Mouse (Mus musculus) lung, embryonic 16.5 days (tissue): ENCODE results near the gene Fscn1. TPM values are rescaled to one million over a fixed set of nuclear protein-coding genes. Genes with fewer than 3 reads are reported as not detected.

ENCODE experiments used
- ATAC-seq: fragments of 200-750 bp; cut with Nextera tagmentation; 2 replicates; pipeline ENCODE4 v1.8.0; 2017; ENCODE audit warnings: low read depth, mild to moderate bottlenecking, moderate library complexity
- H3K27ac ChIP-seq: fragments of 300-500 bp; sonication (generic); 2 replicates; pipeline ENCODE4 v1.5.1; 2014; ENCODE audit warnings: mild to moderate bottlenecking, control low read depth, low read length
- H3K27me3 ChIP-seq: fragments of 300-500 bp; sonication (generic); 2 replicates; pipeline ENCODE4 v1.6.1; 2014; ENCODE audit warnings: low read depth, low read length, mixed read lengths; ENCODE audit not compliant: control insufficient read depth, insufficient read depth
- H3K36me3 ChIP-seq: fragments of 300-500 bp; sonication (generic); 2 replicates; pipeline ENCODE4 v1.6.1; 2014; ENCODE audit warnings: low read length; ENCODE audit not compliant: control insufficient read depth, insufficient read depth
- H3K4me1 ChIP-seq: fragments of 300-500 bp; sonication (generic); replicated peaks from 2 replicates; pipeline ENCODE4 v1.6.1; 2014; ENCODE audit warnings: low read length, mixed read lengths; ENCODE audit not compliant: control insufficient read depth, insufficient read depth
- H3K4me2 ChIP-seq: fragments of 300-500 bp; sonication (generic); 2 replicates; pipeline ENCODE4 v1.6.1; 2014; ENCODE audit warnings: low read depth, low read length, control low read depth
- H3K4me3 ChIP-seq: fragments of 300-500 bp; sonication (generic); 2 replicates; pipeline ENCODE4 v1.5.1; 2014; ENCODE audit warnings: mild to moderate bottlenecking, low read length, control low read depth
- H3K9ac ChIP-seq: fragments of 300-500 bp; sonication (generic); 2 replicates; pipeline ENCODE4 v1.6.1; 2014; ENCODE audit warnings: low read length, control low read depth
- H3K9me3 ChIP-seq: fragments of 300-500 bp; sonication (generic); 2 replicates; pipeline ENCODE4 v1.6.1; 2016; ENCODE audit warnings: low read length; ENCODE audit not compliant: control insufficient read depth
- WGBS: fragments of 180-500 bp; shearing (Covaris S2); extraction: QIAGEN DNeasy Blood & Tissue Kit; methylation state at CpG from one replicate; pipeline ENCODE4 v1.1.7; 2014; 5-methylcytosine and 5-hydroxymethylcytosine counted together
- polyA plus RNA-seq: library from polyadenylated mRNA; unstranded; fragments of >200 nt; fragmentation: Nextera tagmentation; extraction: Ambion mirVana; gene quantifications from 2 replicates; pipeline ENCODE4 v1.2.1, GENCODE M21; 2015

Fscn1 gene
- polyA plus RNA-seq, 1 experiment from 2014 or later, result 222 TPM

DNA sequence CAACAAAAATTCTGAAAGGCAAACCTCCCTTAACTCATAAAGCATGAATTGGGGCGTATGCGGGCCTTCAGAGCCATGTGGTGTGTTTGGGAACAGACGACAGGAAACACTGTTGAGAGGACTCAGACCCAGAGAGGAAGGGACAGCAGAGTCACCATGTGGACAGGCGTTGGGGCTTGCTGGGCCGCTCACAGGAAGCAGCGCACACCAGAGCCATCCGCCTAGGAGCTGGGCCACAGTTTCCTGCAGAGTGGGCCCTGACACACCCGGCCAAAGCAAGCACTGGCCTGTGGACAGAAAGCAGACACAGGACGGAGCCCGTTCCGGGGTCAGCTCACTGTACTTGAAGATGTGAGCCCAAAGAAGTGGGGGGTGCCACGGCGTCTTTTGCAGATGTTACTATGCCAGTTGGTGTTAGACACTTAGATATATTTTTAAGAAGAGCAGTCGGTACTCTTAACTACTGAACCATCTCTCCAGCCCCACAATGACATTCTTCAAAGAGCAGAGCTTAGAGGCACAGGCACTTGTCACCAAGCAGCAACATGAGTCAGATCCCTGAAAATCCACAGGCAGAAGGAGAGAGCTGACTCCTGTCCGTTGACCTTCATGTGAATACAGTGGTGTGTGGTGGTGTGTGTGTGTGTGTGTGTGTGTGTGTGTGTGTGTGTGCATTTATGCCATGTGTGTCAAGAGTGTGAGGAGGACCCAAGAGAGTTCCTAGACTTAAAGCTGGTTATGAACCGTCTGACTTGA is 22.1 kb downstream of the Fscn1 start:
- H3K9me3 ChIP-seq, result no peaks in the 10 kb centered on the region
- H3K27ac ChIP-seq, result peak overlapping the region; percentile 48; the same call in 1 of the 2 replicates
- no peaks in the 10 kb centered on the region for H3K27me3 ChIP-seq
- H3K9ac ChIP-seq, result 0 out of 2 replicates have a peak overlapping the region, but pooled peaks have one; percentile 4
- 66% methylated on average over 16 of the region's 16 CpGs for WGBS
- peak; percentile 72 for ATAC-seq
- H3K4me1 ChIP-seq, result peaks cover 4% of the 10 kb centered on the region; the same call in 1 of the 2 replicates
- H3K4me2 ChIP-seq, result no peak overlapping the region
- H3K36me3 ChIP-seq, result no peaks in the 10 kb centered on the region
- H3K4me3 ChIP-seq, result no peak overlapping the region

DNA sequence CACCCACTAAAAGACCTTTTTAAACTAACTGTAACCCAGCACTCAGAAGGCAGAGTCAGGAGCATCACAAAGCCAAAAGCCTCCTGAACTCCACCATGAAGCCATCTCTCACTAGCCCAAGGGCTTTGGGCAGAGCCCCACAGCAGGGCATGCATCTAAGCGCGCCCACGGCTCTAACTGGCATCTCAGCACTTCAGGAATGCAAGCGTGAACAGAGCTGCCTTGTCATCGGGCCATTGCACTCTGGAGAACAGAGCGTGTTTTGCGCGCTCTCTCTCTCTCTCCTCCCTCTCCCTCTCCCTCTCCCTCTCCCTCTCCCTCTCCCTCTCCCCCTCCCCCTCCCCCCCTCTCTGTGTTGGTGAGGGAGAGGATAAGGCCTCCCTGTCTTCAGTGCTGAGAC is 23.0 kb downstream of the Fscn1 start:
- no peaks in the 10 kb centered on the region for H3K36me3 ChIP-seq
- no peak overlapping the region for H3K4me3 ChIP-seq
- H3K27me3 ChIP-seq, result no peaks in the 10 kb centered on the region
- H3K4me2 ChIP-seq, result no peak overlapping the region
- H3K27ac ChIP-seq, result no peak overlapping the region
- 61% methylated on average over 8 of the region's 8 CpGs for WGBS
- no peaks in the 10 kb centered on the region for H3K9me3 ChIP-seq
- no peak overlapping the region for H3K9ac ChIP-seq
- no peak for ATAC-seq
- H3K4me1 ChIP-seq, result peaks cover 4% of the 10 kb centered on the region; the same call in 1 of the 2 replicates

DNA sequence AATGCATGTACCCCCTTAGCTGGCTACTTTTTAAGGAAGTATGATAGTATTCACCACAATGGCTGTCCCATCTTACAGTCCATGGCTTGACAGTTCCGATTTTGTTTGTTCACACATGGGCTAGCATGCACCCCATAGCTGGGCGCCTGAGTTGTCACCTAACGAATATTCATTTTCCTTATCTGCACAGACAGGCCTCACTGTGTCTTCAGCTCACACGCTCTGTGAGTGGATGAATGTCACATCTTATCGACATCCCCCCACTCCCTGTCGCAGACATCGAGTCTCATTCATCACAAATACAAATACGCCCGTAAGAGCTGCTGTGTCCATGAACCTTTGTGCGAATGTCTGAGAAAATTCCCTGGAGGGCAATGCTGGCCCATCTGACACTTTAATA is 24.1 kb downstream of the Fscn1 start:
- WGBS, result 77% methylated on average over 10 of the region's 10 CpGs
- no peaks in the 10 kb centered on the region for H3K27me3 ChIP-seq
- no peaks in the 10 kb centered on the region for H3K36me3 ChIP-seq
- no peak overlapping the region for H3K27ac ChIP-seq
- no peak overlapping the region for H3K4me2 ChIP-seq
- H3K9me3 ChIP-seq, result no peaks in the 10 kb centered on the region
- H3K4me3 ChIP-seq, result no peak overlapping the region
- ATAC-seq, result no peak
- H3K4me1 ChIP-seq, result peaks cover 6% of the 10 kb centered on the region
- no peak overlapping the region for H3K9ac ChIP-seq

DNA sequence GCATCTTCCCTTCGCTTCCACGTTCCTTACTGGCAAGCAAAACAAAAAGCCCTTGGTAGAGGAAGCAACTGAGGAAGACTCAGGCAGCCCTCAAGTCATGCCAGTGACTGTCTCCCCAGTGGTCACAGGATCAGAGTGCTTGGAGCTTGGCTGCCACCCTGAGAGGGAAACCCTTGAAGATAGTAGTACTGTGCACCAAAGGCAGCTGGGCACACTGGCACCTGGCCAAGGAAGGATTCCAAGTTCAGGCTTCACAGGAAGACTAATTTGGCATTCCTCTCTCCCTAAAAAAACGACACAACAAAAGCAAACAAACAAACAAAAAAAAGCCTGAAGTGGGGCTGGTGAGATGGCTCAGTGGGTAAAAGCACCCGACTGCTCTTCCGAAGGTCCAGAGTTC is 28.4 kb downstream of the Fscn1 start:
- Histone ChIP-seq H3K36me3 (peaks cover 4% of the 10 kb centered on the region), H3K27me3 (no peaks in the 10 kb centered on the region), H3K27ac (no peak overlapping the region; the same call in 1 of the 2 replicates), H3K9me3 (no peaks in the 10 kb centered on the region), H3K4me1 (peaks cover 2% of the 10 kb centered on the region; the same call in 1 of the 2 replicates), H3K4me3 (no peak overlapping the region), H3K4me2 (no peak overlapping the region), H3K9ac (no peak overlapping the region)
- no peak for ATAC-seq
- 76% methylated on average over 5 of the region's 5 CpGs for WGBS

DNA sequence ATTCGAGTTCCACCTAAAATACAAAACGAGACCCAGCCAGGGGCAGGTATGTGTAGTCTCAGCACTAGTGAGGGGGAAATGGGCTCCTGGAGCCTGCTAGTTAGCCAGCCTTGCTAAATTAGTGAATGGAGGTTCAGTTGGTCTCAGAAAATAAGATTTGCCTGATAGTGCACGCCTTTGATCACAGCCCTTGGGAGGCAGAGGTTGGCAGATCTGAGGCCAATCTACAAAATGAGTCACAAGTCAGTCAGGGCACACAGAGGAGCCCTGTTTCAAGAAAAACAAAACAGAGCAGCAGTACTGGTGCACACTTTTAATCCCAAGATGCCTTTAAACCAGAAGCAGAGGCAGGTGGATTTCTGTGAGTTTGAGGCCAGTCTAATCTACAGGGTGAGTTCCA is 29.0 kb downstream of the Fscn1 start:
- peaks cover 2% of the 10 kb centered on the region; the same call in 1 of the 2 replicates for H3K4me1 ChIP-seq
- no peaks in the 10 kb centered on the region for H3K9me3 ChIP-seq
- no peaks in the 10 kb centered on the region for H3K27me3 ChIP-seq
- peaks cover 4% of the 10 kb centered on the region for H3K36me3 ChIP-seq
- H3K9ac ChIP-seq, result no peak overlapping the region
- no peak overlapping the region for H3K4me2 ChIP-seq
- WGBS, result 84% methylated on average over 3 of the region's 3 CpGs
- no peak overlapping the region for H3K4me3 ChIP-seq
- ATAC-seq, result no peak
- H3K27ac ChIP-seq, result no peak overlapping the region

DNA sequence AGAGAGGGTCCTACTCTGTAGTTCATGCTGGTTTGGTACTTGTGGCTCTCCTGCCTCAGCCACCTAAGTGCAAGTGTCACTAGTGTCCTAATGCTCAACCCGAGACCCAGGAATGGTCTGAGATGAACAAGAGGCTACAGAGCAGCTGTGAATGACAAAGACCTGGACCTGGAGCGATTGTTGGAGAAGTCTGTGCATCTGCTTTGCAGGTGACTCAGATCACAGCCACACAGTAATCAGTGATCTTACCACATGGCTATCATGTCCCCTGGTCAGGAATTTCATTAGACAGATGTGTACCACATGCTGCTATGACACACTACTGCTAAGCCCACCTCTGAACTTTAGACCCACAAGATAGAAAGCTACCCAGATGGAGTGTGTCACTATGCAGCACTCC is 34.6 kb downstream of the Fscn1 start:
- ATAC-seq, result no peak
- Histone ChIP-seq H3K4me2 (no peak overlapping the region), H3K4me1 (no peaks in the 10 kb centered on the region), H3K27me3 (no peaks in the 10 kb centered on the region), H3K36me3 (peaks cover 8% of the 10 kb centered on the region), H3K27ac (no peak overlapping the region), H3K9ac (no peak overlapping the region), H3K9me3 (no peaks in the 10 kb centered on the region), H3K4me3 (no peak overlapping the region)
- 82% methylated on average over 2 of the region's 2 CpGs for WGBS

DNA sequence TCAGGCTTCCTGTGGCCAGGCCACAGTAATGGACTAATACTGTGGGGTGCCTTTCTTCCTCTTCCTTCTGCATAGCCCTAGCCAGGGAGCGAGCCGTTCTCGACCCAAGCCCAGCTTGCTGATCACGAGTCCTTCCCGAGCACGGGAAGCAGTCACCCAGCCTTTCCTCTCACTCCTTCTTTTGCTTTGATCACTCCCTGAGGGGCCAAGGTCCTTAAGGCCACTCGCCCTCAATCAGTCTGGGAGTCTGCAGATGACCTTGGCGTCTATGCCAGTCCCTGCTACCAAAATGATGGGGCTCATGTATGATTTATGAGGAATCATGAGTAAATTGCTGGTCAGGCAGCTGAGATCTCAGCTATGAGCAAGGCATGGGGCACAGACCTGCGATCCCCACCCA is 37.4 kb downstream of the Fscn1 start:
- Histone ChIP-seq H3K4me1 (peaks cover 19% of the 10 kb centered on the region), H3K36me3 (peaks cover 4% of the 10 kb centered on the region), H3K9ac (no peak overlapping the region), H3K27ac (0 out of 2 replicates have a peak overlapping the region, but pooled peaks have one; percentile 2), H3K27me3 (no peaks in the 10 kb centered on the region), H3K9me3 (no peaks in the 10 kb centered on the region), H3K4me3 (no peak overlapping the region), H3K4me2 (no peak overlapping the region)
- WGBS, result 62% methylated on average over 9 of the region's 9 CpGs
- no peak for ATAC-seq

DNA sequence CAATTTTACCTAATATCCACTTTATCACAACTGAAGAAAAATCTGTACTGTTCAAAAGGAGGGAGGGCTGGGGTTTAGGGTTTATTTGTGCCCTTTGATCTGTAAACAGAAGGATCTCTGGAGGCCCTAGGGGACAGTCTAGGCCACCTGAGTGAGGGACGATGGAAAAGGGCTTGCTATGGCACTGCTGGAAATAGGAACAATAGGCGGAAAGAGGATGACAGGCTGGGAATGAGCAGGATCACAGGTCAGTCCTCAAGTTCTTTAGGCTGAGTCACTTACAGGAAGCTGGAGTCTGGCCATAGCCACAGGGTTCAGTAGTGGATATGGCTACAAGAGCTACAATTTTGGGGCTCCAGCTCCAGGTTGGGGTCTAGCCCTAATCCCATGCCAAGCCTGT is 38.0 kb downstream of the Fscn1 start:
- Histone ChIP-seq H3K4me1 (peaks cover 19% of the 10 kb centered on the region), H3K9me3 (no peaks in the 10 kb centered on the region), H3K27ac (peak overlapping the region; percentile 19), H3K27me3 (no peaks in the 10 kb centered on the region), H3K9ac (no peak overlapping the region), H3K36me3 (0 out of 2 replicates have a peak, but pooled peaks cover 4% of the 10 kb centered on the region), H3K4me3 (no peak overlapping the region), H3K4me2 (no peak overlapping the region)
- ATAC-seq, result peak; percentile 55
- WGBS, result 40% methylated on average over 2 of the region's 2 CpGs

DNA sequence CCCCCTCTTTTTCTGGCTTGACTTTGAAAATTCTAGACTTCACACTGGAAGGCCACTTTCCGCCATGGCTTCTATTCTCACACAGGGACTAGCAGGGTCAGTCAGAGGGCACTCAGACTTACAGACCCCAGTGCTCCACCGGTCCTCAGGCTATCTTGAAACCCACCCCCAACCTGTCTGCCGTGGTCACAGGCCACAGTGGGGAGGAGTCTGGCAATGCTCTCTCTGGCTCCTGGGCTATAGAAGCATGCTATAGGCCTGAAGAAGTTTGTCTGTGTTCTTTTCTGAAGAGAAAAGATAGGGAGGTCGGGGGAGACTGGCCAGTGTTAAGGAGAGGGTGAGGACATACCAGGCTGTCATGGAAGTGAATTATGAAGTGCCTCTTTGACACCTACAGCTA is 39.9 kb downstream of the Fscn1 start:
- Histone ChIP-seq H3K27ac (peak overlapping the region; percentile 95), H3K4me3 (no peak overlapping the region), H3K36me3 (no peaks in the 10 kb centered on the region), H3K9me3 (no peaks in the 10 kb centered on the region), H3K9ac (no peak overlapping the region), H3K4me1 (peaks cover 19% of the 10 kb centered on the region), H3K4me2 (no peak overlapping the region), H3K27me3 (no peaks in the 10 kb centered on the region)
- no peak for ATAC-seq
- WGBS, result 36% methylated on average over 4 of the region's 4 CpGs
